Mouse (Mus musculus) G1E (cell line): ENCODE measurements around the gene Akap7. TPM values are rescaled to one million over a fixed set of nuclear protein-coding genes. Genes with fewer than 3 reads are reported as not detected.

Experiments used
- ATAC-seq: 2 replicates; pipeline ENCODE4 v1.8.0; 2016; ENCODE audit warnings: mild to moderate bottlenecking; ENCODE audit not compliant: insufficient number of reproducible peaks, poor library complexity, low FRiP score, severe bottlenecking; ENCODE audit errors: extremely low read depth
- DNase-seq: peaks from one replicate; pipeline ENCODE4 v3.0.0; 2012; ENCODE audit warnings: low spot score
- H3K27me3 ChIP-seq: 2 replicates; pipeline ENCODE4 v1.6.1; 2012; ENCODE audit warnings: mild to moderate bottlenecking, low read length, inconsistent platforms; ENCODE audit not compliant: insufficient read depth
- H3K36me3 ChIP-seq: replicated peaks from 2 replicates; pipeline ENCODE3; 2012; ENCODE audit warnings: mild to moderate bottlenecking, inconsistent platforms
- H3K4me1 ChIP-seq: 2 replicates; pipeline ENCODE4 v1.6.1; 2012; ENCODE audit warnings: low read depth, low read length, inconsistent platforms, mixed read lengths; ENCODE audit not compliant: insufficient read depth
- H3K4me3 ChIP-seq: 2 replicates; pipeline ENCODE4 v1.5.1; 2012; ENCODE audit warnings: low read depth, mild to moderate bottlenecking, inconsistent platforms, low read length, moderate library complexity, mixed read lengths
- H3K9me3 ChIP-seq: replicated peaks from 2 replicates; pipeline ENCODE4 v1.6.1; 2012; ENCODE audit warnings: inconsistent platforms
- CTCF ChIP-seq: IDR thresholded peaks from 2 replicates; pipeline ENCODE4 v1.5.1; 2012; ENCODE audit warnings: low read depth, low read length, inconsistent platforms, mixed read lengths
- GATA1 ChIP-seq: IDR thresholded peaks from 2 replicates; pipeline ENCODE4 v1.6.1; 2012; ENCODE audit warnings: borderline replicate concordance, low read length, inconsistent platforms, mixed read lengths
- GATA2 ChIP-seq: IDR thresholded peaks from 2 replicates; pipeline ENCODE4 v1.6.1; 2012; ENCODE audit warnings: low read depth, low read length, inconsistent platforms, borderline replicate concordance
- POLR2AphosphoS5 ChIP-seq: IDR thresholded peaks from 2 replicates; pipeline ENCODE4 v1.6.1; 2012; ENCODE audit warnings: low read depth, low read length, inconsistent platforms; ENCODE audit not compliant: insufficient replicate concordance
- TAL1 ChIP-seq: conservative IDR thresholded peaks from 2 replicates; pipeline ENCODE4 v1.6.1; 2012; ENCODE audit warnings: low read depth, low read length, inconsistent platforms, mixed read lengths
- polyA plus RNA-seq: library from polyadenylated mRNA; stranded (reverse); fragments of >175 nt; gene quantifications from 2 replicates; pipeline ENCODE4 v1.2.3, GENCODE M21; 2012
- total RNA-seq, 2 experiments: library from RNA; stranded (forward) in 1 of 2; stranded (reverse) in 1 of 2; fragments of 200-1000 nt in 1 of 2; fragments of >200 nt in 1 of 2; fragmentation: Nextera tagmentation in 1 of 2; gene quantifications; 2 replicates each; pipeline ENCODE4 v1.2.3; 2014 to 2017

Akap7 gene
- total RNA-seq (2014; fragmentation: Nextera tagmentation) (not detected in 2 replicates), total RNA-seq (2017) (0.06 and 0.27 TPM in 2 replicates), polyA plus RNA-seq (not detected in 2 replicates)

GRCm38 (mm10) chr10:25307770-25308169 lies at the start of gene Akap7:
Akap7 (minus strand) TSS chr10:25307870.
- no peak for DNase-seq
- H3K9me3 ChIP-seq, result no peaks in the 10 kb centered on the region
- H3K27me3 ChIP-seq, result no peaks in the 10 kb centered on the region
- ATAC-seq, result no peak
- TF ChIP-seq CTCF (no peak), GATA2 (no peak), POLR2AphosphoS5 (no peak), GATA1 (no peak), TAL1 (no peak)
- no peaks in the 10 kb centered on the region for H3K36me3 ChIP-seq
- no peaks in the 10 kb centered on the region for H3K4me1 ChIP-seq
- no peak within 1 kb of the TSS for H3K4me3 ChIP-seq

- Histone ChIP-seq H3K36me3 (no peaks in the 10 kb centered on the region), H3K9me3 (peaks cover 1% of the 10 kb centered on the region), H3K27me3 (no peaks in the 10 kb centered on the region; the same call in 1 of the 2 replicates), H3K4me1 (no peaks in the 10 kb centered on the region), H3K4me3 (no peak overlapping the region)
- no peak for DNase-seq
- TF ChIP-seq GATA1 (no peak), TAL1 (no peak), POLR2AphosphoS5 (no peak), GATA2 (no peak), CTCF (no peak)
- no peak for ATAC-seq
Measured at GRCm38 (mm10) chr10:25354390-25354789, 46.7 kb upstream of the Akap7 start.

- no peaks in the 10 kb centered on the region; the same call in 1 of the 2 replicates for H3K27me3 ChIP-seq
- H3K4me1 ChIP-seq, result no peaks in the 10 kb centered on the region
- no peak overlapping the region for H3K4me3 ChIP-seq
- ATAC-seq (no peak), DNase-seq (no peak)
- H3K9me3 ChIP-seq, result no peaks in the 10 kb centered on the region
- TF ChIP-seq GATA1 (no peak), TAL1 (no peak), GATA2 (no peak), CTCF (no peak), POLR2AphosphoS5 (no peak)
- no peaks in the 10 kb centered on the region for H3K36me3 ChIP-seq
Measured at GRCm38 (mm10) chr10:25353941-25354340, 46.3 kb upstream of the Akap7 start.

DNA sequence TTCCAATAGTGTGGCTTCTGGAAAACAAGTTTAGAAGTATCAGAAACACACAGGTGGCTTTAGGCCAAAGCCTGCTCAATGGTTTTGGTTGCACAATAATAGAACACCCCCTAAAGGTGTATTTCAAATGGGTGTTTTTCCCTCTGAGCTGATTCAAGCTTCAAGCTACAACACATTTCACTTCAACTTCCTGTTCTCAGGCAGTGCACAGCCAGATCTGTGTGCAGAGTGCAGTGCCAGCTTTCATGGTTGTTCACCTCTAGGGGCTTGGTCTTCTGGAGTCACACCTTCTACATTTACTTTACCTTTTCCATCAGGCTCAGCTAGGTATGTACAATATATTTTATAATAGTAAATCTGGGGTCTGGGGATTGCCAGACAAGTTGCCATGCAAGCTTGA lies 35.1 kb upstream of the Akap7 start:
- H3K4me1 ChIP-seq, result no peaks in the 10 kb centered on the region
- H3K9me3 ChIP-seq, result no peaks in the 10 kb centered on the region
- H3K27me3 ChIP-seq, result no peaks in the 10 kb centered on the region
- ATAC-seq, result no peak
- no peaks in the 10 kb centered on the region for H3K36me3 ChIP-seq
- no peak overlapping the region for H3K4me3 ChIP-seq
- no peak for TF ChIP-seq GATA1
- no peak for TF ChIP-seq POLR2AphosphoS5
- TF ChIP-seq TAL1, result no peak
- TF ChIP-seq GATA2, result no peak
- TF ChIP-seq CTCF, result no peak
- DNase-seq, result no peak

GRCm38 (mm10) chr10:25340675-25341074 lies 33.0 kb upstream of the Akap7 start:
- Histone ChIP-seq H3K36me3 (no peaks in the 10 kb centered on the region), H3K4me1 (no peaks in the 10 kb centered on the region), H3K9me3 (no peaks in the 10 kb centered on the region), H3K4me3 (no peak overlapping the region), H3K27me3 (no peaks in the 10 kb centered on the region)
- ATAC-seq, result no peak
- TF ChIP-seq POLR2AphosphoS5, result no peak
- no peak for TF ChIP-seq CTCF
- no peak for TF ChIP-seq GATA2
- no peak for TF ChIP-seq TAL1
- TF ChIP-seq GATA1, result no peak
- no peak for DNase-seq

- Histone ChIP-seq H3K9me3 (no peaks in the 10 kb centered on the region), H3K27me3 (no peaks in the 10 kb centered on the region), H3K4me1 (no peaks in the 10 kb centered on the region), H3K36me3 (no peaks in the 10 kb centered on the region), H3K4me3 (no peak overlapping the region)
- TF ChIP-seq POLR2AphosphoS5, result no peak
- no peak for TF ChIP-seq CTCF
- TF ChIP-seq GATA2, result no peak
- TF ChIP-seq GATA1, result no peak
- ATAC-seq (no peak), DNase-seq (no peak)
Measured at GRCm38 (mm10) chr10:25333390-25334079, 25.9 kb upstream of the Akap7 start.
